Mouse (Mus musculus): ENCODE measurements around the gene Trpc5. TPM values are rescaled to one million over a fixed set of nuclear protein-coding genes. Genes with fewer than 3 reads are reported as not detected.

Gene Trpc5
- not detected for polyA plus RNA-seq (2012; fragmentation: generic; extraction: Trizol)
- long read RNA-seq, experiment 1: 0 reads
- long read RNA-seq, experiment 2: 0 reads

GRCm38 (mm10) chrX:144688142-144688206 is at the start of gene Trpc5:
Trpc5 (minus strand) TSS chrX:144688180.
- Histone ChIP-seq H3ac (ENCODE audit: control insufficient read depth, insufficient read length, low read depth) (no peak within 1 kb of the TSS), H3K36me3 (ENCODE audit: control insufficient read depth, insufficient read depth) (no peaks in the 10 kb centered on the region), H3K27me3 (ENCODE audit: control insufficient read depth, insufficient read depth, insufficient read length) (no peaks in the 10 kb centered on the region), H3K79me3 (ENCODE audit: low read depth) (no peaks in the 10 kb centered on the region), H3K4me3 (ENCODE audit: insufficient read depth, poor library complexity, severe bottlenecking) (no peak within 1 kb of the TSS), H3K79me2 (ENCODE audit: control insufficient read depth, insufficient read depth) (no peaks in the 10 kb centered on the region)
- TF ChIP-seq MAX (IDR thresholded peaks at IDR 0.05): no peak
- TF ChIP-seq MYOD1 (IDR thresholded peaks at IDR 0.05; ENCODE audit: control insufficient read depth, insufficient read length, low read depth): no peak
- no peak for TF ChIP-seq CTCF (IDR thresholded peaks at IDR 0.05; ENCODE audit: control insufficient read depth, insufficient read depth, insufficient read length)
- TF ChIP-seq CEBPB (IDR thresholded peaks at IDR 0.05; ENCODE audit: low read depth): no peak
- no peak for TF ChIP-seq FOSL1 (IDR thresholded peaks at IDR 0.05; ENCODE audit: insufficient read depth, low read length, poor library complexity, severe bottlenecking)

GRCm38 (mm10) chrX:144716330-144716729 is 28.4 kb upstream of the Trpc5 start:
- H3K4me3 ChIP-seq (ENCODE audit: insufficient read depth, poor library complexity, severe bottlenecking): no peak overlapping the region

GRCm38 (mm10) chrX:144689859-144690181 is 1.8 kb upstream of the Trpc5 start:
- Histone ChIP-seq H3K4me3 (ENCODE audit: insufficient read depth, poor library complexity, severe bottlenecking) (no peak overlapping the region), H3ac (ENCODE audit: control insufficient read depth, insufficient read length, low read depth) (no peak overlapping the region), H3K79me2 (ENCODE audit: control insufficient read depth, insufficient read depth) (no peaks in the 10 kb centered on the region), H3K36me3 (ENCODE audit: control insufficient read depth, insufficient read depth) (no peaks in the 10 kb centered on the region), H3K79me3 (ENCODE audit: low read depth) (no peaks in the 10 kb centered on the region), H3K27me3 (ENCODE audit: control insufficient read depth, insufficient read depth, insufficient read length) (no peaks in the 10 kb centered on the region)
- TF ChIP-seq MYOG (IDR thresholded peaks at IDR 0.05; ENCODE audit: control insufficient read depth, extremely low read depth, insufficient read length) (no peak), MYOD1 (IDR thresholded peaks at IDR 0.05; ENCODE audit: control insufficient read depth, insufficient read length, low read depth) (no peak)

More at GRCm38 (mm10) chrX:144716330-144716729, 28.4 kb upstream of the Trpc5 start:
- H3K79me3 ChIP-seq (ENCODE audit: low read depth): no peaks in the 10 kb centered on the region
- H3K79me2 ChIP-seq (ENCODE audit: control insufficient read depth, insufficient read depth): no peaks in the 10 kb centered on the region
- H3K27me3 ChIP-seq (ENCODE audit: control insufficient read depth, insufficient read depth, insufficient read length): no peaks in the 10 kb centered on the region
- TF ChIP-seq CTCF (IDR thresholded peaks at IDR 0.05; ENCODE audit: control insufficient read depth, insufficient read depth, insufficient read length): no peak
- no peak for TF ChIP-seq MYOD1 (IDR thresholded peaks at IDR 0.05; ENCODE audit: control insufficient read depth, insufficient read length, low read depth)
- TF ChIP-seq USF1 (IDR thresholded peaks at IDR 0.05; ENCODE audit: low read depth): no peak
- TF ChIP-seq CEBPB (IDR thresholded peaks at IDR 0.05; ENCODE audit: low read depth): no peak
- TF ChIP-seq MYOG (IDR thresholded peaks at IDR 0.05; ENCODE audit: control insufficient read depth, extremely low read depth, insufficient read length): no peak
- no peak for TF ChIP-seq FOSL1 (IDR thresholded peaks at IDR 0.05; ENCODE audit: insufficient read depth, low read length, poor library complexity, severe bottlenecking)
- no peak for TF ChIP-seq MAX (IDR thresholded peaks at IDR 0.05)
- no peak overlapping the region for H3ac ChIP-seq (ENCODE audit: control insufficient read depth, insufficient read length, low read depth)
- no peaks in the 10 kb centered on the region for H3K36me3 ChIP-seq (ENCODE audit: control insufficient read depth, insufficient read depth)

GRCm38 (mm10) chrX:144689119-144689858 is 1.3 kb upstream of the Trpc5 start:
- TF ChIP-seq USF1 (IDR thresholded peaks at IDR 0.05; ENCODE audit: low read depth) (no peak), MAX (IDR thresholded peaks at IDR 0.05) (no peak), CTCF (IDR thresholded peaks at IDR 0.05; ENCODE audit: control insufficient read depth, insufficient read depth, insufficient read length) (no peak), MYOD1 (IDR thresholded peaks at IDR 0.05; ENCODE audit: control insufficient read depth, insufficient read length, low read depth) (no peak), FOSL1 (IDR thresholded peaks at IDR 0.05; ENCODE audit: insufficient read depth, low read length, poor library complexity, severe bottlenecking) (no peak), MYOG (IDR thresholded peaks at IDR 0.05; ENCODE audit: control insufficient read depth, extremely low read depth, insufficient read length) (no peak), CEBPB (IDR thresholded peaks at IDR 0.05; ENCODE audit: low read depth) (no peak)
- H3K79me3 ChIP-seq (ENCODE audit: low read depth): no peaks in the 10 kb centered on the region
- no peak overlapping the region for H3K4me3 ChIP-seq (ENCODE audit: insufficient read depth, poor library complexity, severe bottlenecking)
- no peaks in the 10 kb centered on the region for H3K27me3 ChIP-seq (ENCODE audit: control insufficient read depth, insufficient read depth, insufficient read length)
- no peaks in the 10 kb centered on the region for H3K79me2 ChIP-seq (ENCODE audit: control insufficient read depth, insufficient read depth)
- no peak overlapping the region for H3ac ChIP-seq (ENCODE audit: control insufficient read depth, insufficient read length, low read depth)
- no peaks in the 10 kb centered on the region for H3K36me3 ChIP-seq (ENCODE audit: control insufficient read depth, insufficient read depth)

GRCm38 (mm10) chrX:144688207-144689118 is 483 bp upstream of the Trpc5 start, which contains the start of gene Rtl4:
Rtl4 (plus strand) TSS chrX:144688907.
- H3K79me2 ChIP-seq (ENCODE audit: control insufficient read depth, insufficient read depth): no peaks in the 10 kb centered on the region

GRCm38 (mm10) chrX:144687742-144688141 is 238 bp downstream of the Trpc5 start:
- H3K4me3 ChIP-seq (ENCODE audit: insufficient read depth, poor library complexity, severe bottlenecking): no peak overlapping the region
- no peaks in the 10 kb centered on the region for H3K27me3 ChIP-seq (ENCODE audit: control insufficient read depth, insufficient read depth, insufficient read length)
- H3ac ChIP-seq (ENCODE audit: control insufficient read depth, insufficient read length, low read depth): no peak overlapping the region
- TF ChIP-seq MAX (IDR thresholded peaks at IDR 0.05) (no peak), FOSL1 (IDR thresholded peaks at IDR 0.05; ENCODE audit: insufficient read depth, low read length, poor library complexity, severe bottlenecking) (no peak), CTCF (IDR thresholded peaks at IDR 0.05; ENCODE audit: control insufficient read depth, insufficient read depth, insufficient read length) (no peak), USF1 (IDR thresholded peaks at IDR 0.05; ENCODE audit: low read depth) (no peak), CEBPB (IDR thresholded peaks at IDR 0.05; ENCODE audit: low read depth) (no peak), MYOG (IDR thresholded peaks at IDR 0.05; ENCODE audit: control insufficient read depth, extremely low read depth, insufficient read length) (no peak), MYOD1 (IDR thresholded peaks at IDR 0.05; ENCODE audit: control insufficient read depth, insufficient read length, low read depth) (no peak)
- H3K36me3 ChIP-seq (ENCODE audit: control insufficient read depth, insufficient read depth): no peaks in the 10 kb centered on the region
- H3K79me3 ChIP-seq (ENCODE audit: low read depth): no peaks in the 10 kb centered on the region
- H3K79me2 ChIP-seq (ENCODE audit: control insufficient read depth, insufficient read depth): no peaks in the 10 kb centered on the region

More at GRCm38 (mm10) chrX:144688207-144689118, 483 bp upstream of the Trpc5 start, which contains the start of gene Rtl4:
- H3K36me3 ChIP-seq (ENCODE audit: control insufficient read depth, insufficient read depth): no peaks in the 10 kb centered on the region
- no peak within 1 kb of the TSS for H3K4me3 ChIP-seq (ENCODE audit: insufficient read depth, poor library complexity, severe bottlenecking)
- H3K79me3 ChIP-seq (ENCODE audit: low read depth): no peaks in the 10 kb centered on the region
- no peaks in the 10 kb centered on the region for H3K27me3 ChIP-seq (ENCODE audit: control insufficient read depth, insufficient read depth, insufficient read length)
- H3ac ChIP-seq (ENCODE audit: control insufficient read depth, insufficient read length, low read depth): no peak within 1 kb of the TSS
- TF ChIP-seq CTCF (IDR thresholded peaks at IDR 0.05; ENCODE audit: control insufficient read depth, insufficient read depth, insufficient read length): no peak
- no peak for TF ChIP-seq USF1 (IDR thresholded peaks at IDR 0.05; ENCODE audit: low read depth)
- no peak for TF ChIP-seq FOSL1 (IDR thresholded peaks at IDR 0.05; ENCODE audit: insufficient read depth, low read length, poor library complexity, severe bottlenecking)
